In the genomic region with DNA sequence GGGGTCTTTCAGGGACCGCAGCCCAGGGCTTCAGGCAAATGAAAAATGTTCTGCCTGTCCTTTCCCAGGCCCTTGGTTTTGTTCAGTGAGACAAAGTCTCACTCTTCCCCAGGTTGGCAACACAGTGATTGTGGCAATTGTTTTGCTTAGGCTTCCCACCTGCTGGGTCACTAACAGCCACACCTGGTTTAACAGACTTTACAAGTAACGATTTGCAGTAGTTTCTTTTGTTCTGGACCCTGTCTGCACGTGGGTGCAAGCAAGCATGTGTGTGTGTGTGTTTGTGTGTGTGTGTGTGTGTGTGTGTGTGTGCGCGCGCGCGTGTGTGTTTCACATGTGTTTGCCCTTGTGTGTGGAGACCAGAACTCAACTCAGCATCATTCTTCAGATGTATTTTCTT, we compare ENCODE assay signal across 26 mouse cellular contexts.
"Had no signal": no experiment of that assay in that cellular context is flagged by ENCODE, and none has a peak within 500 bp of the region (broad histone marks: within the 10 kb centered on the region; RNA-seq: fewer than 3 reads in every experiment).

No protein-coding gene starts in this region.

- ATAC-seq: hindbrain, postnatal 0 days; intestine, embryonic 16.5 days had no signal

- H3K27me3 ChIP-seq: heart, embryonic 13.5 days; heart, embryonic 15.5 days; hindbrain, embryonic 13.5 days; hindbrain, embryonic 15.5 days; kidney, embryonic 15.5 days; limb, embryonic 12.5 days had no signal

- H3K36me3 ChIP-seq: heart, embryonic 10.5 days; heart, embryonic 13.5 days; heart, embryonic 15.5 days; hindbrain, embryonic 13.5 days; hindbrain, embryonic 15.5 days; kidney, embryonic 15.5 days; limb, embryonic 12.5 days; liver, embryonic 13.5 days had no signal

- H3K9ac ChIP-seq: heart, embryonic 13.5 days; heart, embryonic 15.5 days; hindbrain, embryonic 13.5 days; hindbrain, embryonic 15.5 days; kidney, embryonic 15.5 days; limb, embryonic 12.5 days; liver, embryonic 13.5 days had no signal

- H3K9me3 ChIP-seq: hindbrain, embryonic 15.5 days had no signal

- DNase-seq: gastrocnemius, postnatal 14 days; gastrocnemius, postnatal 36 days; heart, adult 18-20 months; heart, postnatal 14 days; heart, postnatal 36 days; kidney, adult 11 months; kidney, adult 2 months; kidney, adult 9 months; kidney, postnatal 14 days; kidney, postnatal 36 days; layer of hippocampus, adult 9-11 months; layer of hippocampus, postnatal 36 days; left cerebral cortex, postnatal 4 days; liver; liver, embryonic 13.5 days had no signal

- H3K4me3 ChIP-seq: heart, embryonic 10.5 days; heart, embryonic 13.5 days; heart, embryonic 15.5 days; hindbrain, embryonic 13.5 days; hindbrain, embryonic 15.5 days; kidney, embryonic 15.5 days; limb, embryonic 12.5 days; liver, embryonic 13.5 days had no signal

- H3K4me2 ChIP-seq: heart, embryonic 13.5 days; heart, embryonic 15.5 days; hindbrain, embryonic 13.5 days; hindbrain, embryonic 15.5 days; kidney, embryonic 15.5 days; limb, embryonic 12.5 days; liver, embryonic 11.5 days; liver, embryonic 13.5 days had no signal

- H3K27ac ChIP-seq: heart, embryonic 10.5 days; heart, embryonic 13.5 days; heart, embryonic 15.5 days; hindbrain, embryonic 13.5 days; hindbrain, embryonic 15.5 days; hindbrain, postnatal 0 days; kidney, embryonic 15.5 days; kidney, postnatal 0 days; limb, embryonic 12.5 days; liver, embryonic 13.5 days had no signal

- H3K4me1 ChIP-seq: heart, embryonic 10.5 days; heart, embryonic 13.5 days; heart, embryonic 15.5 days; hindbrain, embryonic 13.5 days; hindbrain, embryonic 15.5 days; kidney, embryonic 15.5 days; limb, embryonic 12.5 days; liver, embryonic 13.5 days had no signal
